Mouse (Mus musculus) embryonic fibroblast, embryonic 13.5 days (primary cell): ENCODE measurements at regions not wholly inside any gene's neighbourhood (a gene's known extent, or its start where the extent isn't known, plus 50 kb on each side); places are given as distances from the start of the nearest gene placed in this dataset.

Experiments
- H3K27ac ChIP-seq: 2 replicates; pipeline ENCODE4 v1.5.1; 2012; ENCODE audit warnings: low read length, control low read depth, inconsistent platforms; ENCODE audit not compliant: insufficient read depth
- H3K4me1 ChIP-seq: 2 replicates; pipeline ENCODE4 v1.6.1; 2011; ENCODE audit warnings: low read length; ENCODE audit not compliant: control insufficient read depth, insufficient read depth
- H3K4me3 ChIP-seq: 2 replicates; pipeline ENCODE4 v1.5.1; 2011; ENCODE audit warnings: mild to moderate bottlenecking, control low read depth, low read length; ENCODE audit not compliant: insufficient read depth
- CTCF ChIP-seq: IDR thresholded peaks from 2 replicates; pipeline ENCODE4 v1.5.1; 2011; ENCODE audit warnings: mild to moderate bottlenecking, control low read depth, low read length, moderate library complexity, borderline replicate concordance; ENCODE audit not compliant: insufficient read depth
- POLR2A ChIP-seq: IDR thresholded peaks from 2 replicates; pipeline ENCODE4 v1.6.1; 2011; ENCODE audit warnings: low read depth, mild to moderate bottlenecking, control low read depth, low read length, moderate library complexity

- H3K4me1 ChIP-seq: no peaks in the 10 kb centered on the region
- no peak overlapping the region for H3K4me3 ChIP-seq
- no peak for TF ChIP-seq POLR2A
- no peak for TF ChIP-seq CTCF
- no peak overlapping the region for H3K27ac ChIP-seq
These were observed 539.2 kb downstream of the Gm19410 start for GRCm38 (mm10) chr8:36304809-36305208.

GRCm38 (mm10) chr8:36306336-36306735 lies 540.7 kb downstream of the Gm19410 start:
- Histone ChIP-seq H3K27ac (no peak overlapping the region), H3K4me1 (no peaks in the 10 kb centered on the region)
- TF ChIP-seq CTCF: no peak
- TF ChIP-seq POLR2A: no peak

GRCm38 (mm10) chr8:36307496-36307895 lies 541.9 kb downstream of the Gm19410 start:
- Histone ChIP-seq H3K27ac (no peak overlapping the region), H3K4me1 (no peaks in the 10 kb centered on the region), H3K4me3 (no peak overlapping the region)
- TF ChIP-seq POLR2A: no peak
- no peak for TF ChIP-seq CTCF

More at GRCm38 (mm10) chr8:36306336-36306735, 540.7 kb downstream of the Gm19410 start:
- no peak overlapping the region for H3K4me3 ChIP-seq

- Histone ChIP-seq H3K27ac (no peak overlapping the region), H3K4me1 (no peaks in the 10 kb centered on the region), H3K4me3 (no peak overlapping the region)
- TF ChIP-seq POLR2A: no peak
- no peak for TF ChIP-seq CTCF
These were observed 542.5 kb downstream of the Gm19410 start for GRCm38 (mm10) chr8:36308056-36308455.

GRCm38 (mm10) chr8:36309326-36309725 lies 543.7 kb downstream of the Gm19410 start:
- Histone ChIP-seq H3K27ac (no peak overlapping the region), H3K4me1 (no peaks in the 10 kb centered on the region), H3K4me3 (no peak overlapping the region)
- TF ChIP-seq POLR2A: no peak

GRCm38 (mm10) chr8:36309952-36310351 lies 544.4 kb downstream of the Gm19410 start:
- H3K4me3 ChIP-seq: no peak overlapping the region
- no peak overlapping the region for H3K27ac ChIP-seq
- H3K4me1 ChIP-seq: no peaks in the 10 kb centered on the region
- no peak for TF ChIP-seq POLR2A
- no peak for TF ChIP-seq CTCF

- Histone ChIP-seq H3K27ac (no peak overlapping the region), H3K4me3 (no peak overlapping the region), H3K4me1 (no peaks in the 10 kb centered on the region)
- TF ChIP-seq CTCF (no peak), POLR2A (no peak)
These were observed 546.1 kb downstream of the Gm19410 start for GRCm38 (mm10) chr8:36311734-36312133.

- no peaks in the 10 kb centered on the region for H3K4me1 ChIP-seq
- no peak overlapping the region for H3K4me3 ChIP-seq
- H3K27ac ChIP-seq: no peak overlapping the region
- TF ChIP-seq POLR2A: no peak
- TF ChIP-seq CTCF: no peak
These were observed 547.4 kb downstream of the Gm19410 start for GRCm38 (mm10) chr8:36312963-36313362.

- TF ChIP-seq CTCF (no peak), POLR2A (no peak)
- no peak overlapping the region for H3K4me3 ChIP-seq
- no peaks in the 10 kb centered on the region for H3K4me1 ChIP-seq
- no peak overlapping the region for H3K27ac ChIP-seq
These were observed 552.8 kb downstream of the Gm19410 start for GRCm38 (mm10) chr8:36318396-36318795.

GRCm38 (mm10) chr8:36318884-36319283 lies 553.3 kb downstream of the Gm19410 start:
- H3K27ac ChIP-seq: no peak overlapping the region
- H3K4me3 ChIP-seq: no peak overlapping the region
- TF ChIP-seq CTCF: no peak
- H3K4me1 ChIP-seq: no peaks in the 10 kb centered on the region

GRCm38 (mm10) chr8:36319314-36319959 lies 553.8 kb downstream of the Gm19410 start:
- no peaks in the 10 kb centered on the region for H3K4me1 ChIP-seq
- no peak overlapping the region for H3K4me3 ChIP-seq
- H3K27ac ChIP-seq: no peak overlapping the region
- TF ChIP-seq POLR2A: no peak
- TF ChIP-seq CTCF: no peak

- Histone ChIP-seq H3K4me1 (no peaks in the 10 kb centered on the region), H3K27ac (no peak overlapping the region), H3K4me3 (no peak overlapping the region)
- TF ChIP-seq POLR2A: no peak
- no peak for TF ChIP-seq CTCF
These were observed 556.5 kb downstream of the Gm19410 start for GRCm38 (mm10) chr8:36322125-36322524.
